Mouse (Mus musculus): ENCODE data around the gene Vmn1r121. TPM values are rescaled to one million over a fixed set of nuclear protein-coding genes. Genes with fewer than 3 reads are reported as not detected.
"Not testable (repeated sequence)": the region's sequence is repeated elsewhere in the genome, so short reads cannot be mapped to it uniquely, and the experiment has no call there.

Gene Vmn1r121
- not detected in 2 replicates for polyA plus RNA-seq (2014; fragmentation: Nextera tagmentation; extraction: Ambion mirVana)

- not testable (repeated sequence) for H3K4me1 ChIP-seq (replicated peaks; ENCODE audit: control insufficient read depth, insufficient read depth, low read length); H3K36me3 ChIP-seq (ENCODE audit: control insufficient read depth, insufficient read depth, low read length); H3K4me2 ChIP-seq; H3K9me3 ChIP-seq (ENCODE audit: control insufficient read depth, low read length); H3K4me3 ChIP-seq (ENCODE audit: low read depth, low read length); DNase-seq (ENCODE audit: low spot score); H3K27me3 ChIP-seq (replicated peaks; ENCODE audit: control insufficient read depth, insufficient read depth, low read length); H3K9ac ChIP-seq (ENCODE audit: low read depth, low read length); ATAC-seq (replicated peaks; ENCODE audit: low FRiP score); H3K27ac ChIP-seq (ENCODE audit: low read depth, low read length)
- WGBS, result 65% methylated on average over 4 of the region's 5 CpGs
Measured at GRCm38 (mm10) chr7:21098413-21098812, at the start of gene Vmn1r121. TSS of gene Vmn1r121 (minus strand) at chr7:21098513.

DNA sequence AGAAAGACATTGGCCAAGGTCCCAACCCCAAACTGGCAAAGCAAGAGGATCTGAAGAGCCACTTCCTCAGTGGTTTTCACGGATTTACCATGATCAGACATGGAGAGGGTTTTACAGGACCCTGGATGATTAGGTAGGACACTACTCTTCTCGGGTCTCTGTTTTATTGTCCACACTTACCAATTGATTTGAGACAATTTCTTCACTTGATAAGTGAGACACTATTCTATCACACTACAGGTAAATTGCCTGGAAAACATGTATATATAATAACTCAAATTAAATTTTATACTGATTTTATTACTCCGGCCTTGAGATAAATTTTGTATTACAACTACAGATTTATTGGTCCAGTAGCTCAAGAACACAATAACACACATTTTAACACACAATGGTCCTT, 35.7 kb upstream of the Vmn1r121 start, which contains the start of gene Vmn1r122:
Gene Vmn1r122, minus strand, starts transcription at position 101 of the 400 bp plus-strand sequence.
- not testable (repeated sequence) for H3K4me3 ChIP-seq (ENCODE audit: low read depth, low read length); H3K27me3 ChIP-seq (replicated peaks; ENCODE audit: control insufficient read depth, insufficient read depth, low read length); H3K27ac ChIP-seq (ENCODE audit: low read depth, low read length); H3K36me3 ChIP-seq (ENCODE audit: control insufficient read depth, insufficient read depth, low read length); H3K9ac ChIP-seq (ENCODE audit: low read depth, low read length); DNase-seq (ENCODE audit: low spot score); H3K4me1 ChIP-seq (replicated peaks; ENCODE audit: control insufficient read depth, insufficient read depth, low read length); ATAC-seq (replicated peaks; ENCODE audit: low FRiP score); H3K4me2 ChIP-seq; H3K9me3 ChIP-seq (ENCODE audit: control insufficient read depth, low read length)
- 56% methylated on average over 2 of the region's 3 CpGs for WGBS

- not testable (repeated sequence) for H3K27ac ChIP-seq (ENCODE audit: low read depth, low read length); ATAC-seq (replicated peaks; ENCODE audit: low FRiP score); H3K4me1 ChIP-seq (replicated peaks; ENCODE audit: control insufficient read depth, insufficient read depth, low read length); H3K27me3 ChIP-seq (replicated peaks; ENCODE audit: control insufficient read depth, insufficient read depth, low read length); H3K4me3 ChIP-seq (ENCODE audit: low read depth, low read length); H3K4me2 ChIP-seq; DNase-seq (ENCODE audit: low spot score); H3K36me3 ChIP-seq (ENCODE audit: control insufficient read depth, insufficient read depth, low read length); H3K9ac ChIP-seq (ENCODE audit: low read depth, low read length); H3K9me3 ChIP-seq (ENCODE audit: control insufficient read depth, low read length)
- 56% methylated on average over 1 of the region's 1 CpGs for WGBS
Measured at GRCm38 (mm10) chr7:21053684-21054083, 44.6 kb downstream of the Vmn1r121 start, which contains the start of gene Vmn1r120. TSS of gene Vmn1r120 (minus strand) at chr7:21053784.

Other genes starting within 250 kb of the Vmn1r121 start
- not detected in 2 replicates for gene Vmn1r116, start 226.3 kb downstream of the Vmn1r121 start, polyA plus RNA-seq (2014; fragmentation: Nextera tagmentation; extraction: Ambion mirVana)
- not detected in 2 replicates for gene Vmn1r117, start 214.4 kb downstream of the Vmn1r121 start, polyA plus RNA-seq (2014; fragmentation: Nextera tagmentation; extraction: Ambion mirVana)
- gene Vmn1r118, start 186.2 kb downstream of the Vmn1r121 start, polyA plus RNA-seq (2014; fragmentation: Nextera tagmentation; extraction: Ambion mirVana), result not detected in 2 replicates
- not detected in 2 replicates for gene Vmn1r119, start 86.1 kb downstream of the Vmn1r121 start, polyA plus RNA-seq (2014; fragmentation: Nextera tagmentation; extraction: Ambion mirVana)
- gene Vmn1r120, start 44.7 kb downstream of the Vmn1r121 start, polyA plus RNA-seq (2014; fragmentation: Nextera tagmentation; extraction: Ambion mirVana), result not detected in 2 replicates
- not detected in 2 replicates for gene Vmn1r122, start 35.6 kb upstream of the Vmn1r121 start, polyA plus RNA-seq (2014; fragmentation: Nextera tagmentation; extraction: Ambion mirVana)
- gene Vmn1r123, start 63.7 kb upstream of the Vmn1r121 start, polyA plus RNA-seq (2014; fragmentation: Nextera tagmentation; extraction: Ambion mirVana), result not detected in 2 replicates
- gene Gm5157, start 91.9 kb upstream of the Vmn1r121 start, polyA plus RNA-seq (2014; fragmentation: Nextera tagmentation; extraction: Ambion mirVana), result not detected in 2 replicates
- gene Vmn1r124, start 162.1 kb upstream of the Vmn1r121 start, polyA plus RNA-seq (2014; fragmentation: Nextera tagmentation; extraction: Ambion mirVana), result not detected in 2 replicates
- gene Vmn1r125, start 173.7 kb upstream of the Vmn1r121 start, polyA plus RNA-seq (2014; fragmentation: Nextera tagmentation; extraction: Ambion mirVana), result not detected in 2 replicates
- not detected in 2 replicates for gene Vmn1r126, start 203.0 kb upstream of the Vmn1r121 start, polyA plus RNA-seq (2014; fragmentation: Nextera tagmentation; extraction: Ambion mirVana)
- not detected in 2 replicates for gene Vmn1r127, start 221.3 kb upstream of the Vmn1r121 start, polyA plus RNA-seq (2014; fragmentation: Nextera tagmentation; extraction: Ambion mirVana)

Data from liver, embryonic 11.5 days (tissue).